Mouse (Mus musculus) limb, embryonic 11.5 days (tissue): ENCODE measurements around the gene Eif1. TPM values are rescaled to one million over a fixed set of nuclear protein-coding genes. Genes with fewer than 3 reads are reported as not detected.

Experiments
- ATAC-seq: fragments of 200-750 bp; cut with Nextera tagmentation; 2 replicates; pipeline ENCODE4 v1.8.0; 2017; ENCODE audit warnings: low read depth; ENCODE audit not compliant: insufficient number of reproducible peaks, low FRiP score, low TSS enrichment
- DNase-seq: peaks from one replicate; pipeline ENCODE4 v3.0.0-alpha.2; 2015; ENCODE audit warnings: low spot score
- H3K27ac ChIP-seq: fragments of 300-500 bp; sonication (generic); replicated peaks from 2 replicates; pipeline ENCODE4 v1.5.1; 2014; ENCODE audit warnings: low read depth, mild to moderate bottlenecking, low read length
- H3K27me3 ChIP-seq: fragments of 300-500 bp; sonication (generic); 2 replicates; pipeline ENCODE4 v1.6.1; 2014; ENCODE audit warnings: mild to moderate bottlenecking, low read length, mixed read lengths; ENCODE audit not compliant: control insufficient read depth, insufficient read depth
- H3K36me3 ChIP-seq: fragments of 300-500 bp; sonication (generic); 2 replicates; pipeline ENCODE4 v1.6.1; 2014; ENCODE audit warnings: mild to moderate bottlenecking, low read length, moderate library complexity, mixed read lengths; ENCODE audit not compliant: control insufficient read depth, insufficient read depth
- H3K4me1 ChIP-seq: fragments of 300-500 bp; sonication (generic); 2 replicates; pipeline ENCODE4 v1.6.1; 2014; ENCODE audit warnings: low read length, mixed read lengths; ENCODE audit not compliant: control insufficient read depth, insufficient read depth
- H3K4me2 ChIP-seq: fragments of 300-500 bp; sonication (generic); 2 replicates; pipeline ENCODE4 v1.6.1; 2014; ENCODE audit warnings: low read depth, mild to moderate bottlenecking, moderate library complexity; ENCODE audit not compliant: severe bottlenecking
- H3K4me3 ChIP-seq: fragments of 300-500 bp; sonication (generic); 2 replicates; pipeline ENCODE4 v1.5.1; 2014; ENCODE audit warnings: low read depth, low read length
- H3K9ac ChIP-seq: fragments of 300-500 bp; sonication (generic); 2 replicates; pipeline ENCODE4 v1.6.1; 2014; ENCODE audit warnings: mild to moderate bottlenecking, low read length
- H3K9me3 ChIP-seq: fragments of 300-500 bp; sonication (generic); 2 replicates; pipeline ENCODE4 v1.6.1; 2016; ENCODE audit warnings: low read length; ENCODE audit not compliant: control insufficient read depth
- WGBS: fragments of 180-500 bp; shearing (Covaris S2); extraction: QIAGEN DNeasy Blood & Tissue Kit; methylation state at CpG from one replicate; pipeline ENCODE4 v1.1.7; 2014; 5-methylcytosine and 5-hydroxymethylcytosine counted together
- polyA plus RNA-seq: library from polyadenylated mRNA; unstranded; fragments of >200 nt; fragmentation: Nextera tagmentation; extraction: Ambion mirVana; gene quantifications from 2 replicates; pipeline ENCODE4 v1.2.1, GENCODE M21; 2014

The Eif1 gene
- polyA plus RNA-seq, 1 experiment from 2014 or later = 1,642 TPM

DNA sequence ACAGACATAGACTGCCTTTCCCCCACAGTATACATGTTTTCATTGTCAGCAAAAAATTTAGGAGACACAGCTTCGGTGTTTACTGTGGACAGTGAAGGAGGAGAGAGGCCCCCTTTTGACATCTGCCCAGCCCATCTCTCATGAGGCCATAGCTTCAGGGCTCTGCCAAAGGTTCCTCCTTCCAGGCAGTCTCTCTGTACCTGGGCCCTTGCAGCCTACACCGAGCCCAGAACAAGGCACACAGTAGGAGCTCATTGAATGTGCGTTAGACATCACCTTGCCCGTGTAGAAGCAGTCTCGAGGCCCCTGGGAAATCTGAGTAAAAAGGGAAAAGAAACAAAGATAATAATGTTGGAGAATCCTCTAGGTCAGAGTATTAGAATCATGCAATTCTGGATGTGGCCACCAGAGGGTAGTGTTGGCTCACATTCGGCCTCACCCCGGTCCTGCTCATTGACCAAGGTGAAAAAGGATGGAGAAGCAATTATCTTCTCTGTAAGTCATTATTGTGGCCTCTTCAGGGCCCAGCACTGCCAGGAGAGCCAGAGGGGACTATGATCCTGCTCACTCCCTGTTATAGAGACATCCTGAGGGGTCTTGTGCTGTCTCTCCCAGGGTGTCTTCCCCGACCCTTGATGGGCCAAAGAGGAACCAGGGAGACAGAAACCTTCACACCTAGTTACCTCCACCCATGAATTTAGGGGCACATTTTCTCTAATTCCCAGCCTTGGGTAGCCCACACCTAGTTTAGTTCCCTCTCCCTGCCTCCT, 42.7 kb downstream of the Eif1 start:
- Histone ChIP-seq H3K36me3 (no peaks in the 10 kb centered on the region), H3K27ac (no peak overlapping the region), H3K9ac (no peak overlapping the region), H3K27me3 (peaks cover 17% of the 10 kb centered on the region), H3K4me1 (no peaks in the 10 kb centered on the region), H3K4me2 (no peak overlapping the region), H3K4me3 (no peak overlapping the region), H3K9me3 (no peaks in the 10 kb centered on the region)
- 16% methylated on average over 8 of the region's 8 CpGs for WGBS
- peak; percentile 58; the same call in 1 of the 2 replicates for ATAC-seq
- peak; percentile 90 for DNase-seq

DNA sequence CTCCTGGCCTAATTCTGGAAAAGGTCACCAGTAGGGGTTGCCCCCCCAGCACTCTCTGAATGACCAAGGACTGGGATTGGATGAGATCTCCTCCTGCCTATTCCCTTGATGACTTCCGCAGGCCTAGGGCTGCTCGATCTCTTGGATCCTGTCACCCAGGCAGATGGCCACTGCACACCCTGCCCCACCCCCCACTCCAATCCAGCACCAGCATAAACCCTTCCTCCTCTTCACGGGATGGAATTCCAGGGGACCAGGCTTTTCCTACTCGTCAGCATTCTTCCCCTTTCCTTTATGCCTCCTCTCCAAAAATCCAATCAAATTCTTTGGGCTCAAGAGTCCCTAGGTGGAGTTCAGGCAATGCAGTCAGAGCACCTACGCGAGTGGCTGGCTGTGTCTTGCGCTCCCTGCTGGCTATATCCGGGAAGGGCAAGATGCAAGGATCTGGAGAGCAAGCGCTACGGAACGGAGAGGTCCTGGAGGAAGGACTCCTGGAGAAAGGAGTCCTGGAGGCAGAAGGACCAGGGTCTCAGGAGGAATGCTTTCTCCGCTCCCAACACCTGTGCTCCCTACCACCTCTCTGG, 43.4 kb downstream of the Eif1 start:
- Histone ChIP-seq H3K4me1 (no peaks in the 10 kb centered on the region), H3K36me3 (no peaks in the 10 kb centered on the region), H3K27ac (no peak overlapping the region), H3K27me3 (peaks cover 15% of the 10 kb centered on the region), H3K4me2 (no peak overlapping the region), H3K4me3 (no peak overlapping the region), H3K9ac (no peak overlapping the region; the same call in 1 of the 2 replicates), H3K9me3 (no peaks in the 10 kb centered on the region)
- peak; percentile 64; the same call in 1 of the 2 replicates for ATAC-seq
- DNase-seq = peak; percentile 83
- WGBS = 25% methylated on average over 12 of the region's 12 CpGs

DNA sequence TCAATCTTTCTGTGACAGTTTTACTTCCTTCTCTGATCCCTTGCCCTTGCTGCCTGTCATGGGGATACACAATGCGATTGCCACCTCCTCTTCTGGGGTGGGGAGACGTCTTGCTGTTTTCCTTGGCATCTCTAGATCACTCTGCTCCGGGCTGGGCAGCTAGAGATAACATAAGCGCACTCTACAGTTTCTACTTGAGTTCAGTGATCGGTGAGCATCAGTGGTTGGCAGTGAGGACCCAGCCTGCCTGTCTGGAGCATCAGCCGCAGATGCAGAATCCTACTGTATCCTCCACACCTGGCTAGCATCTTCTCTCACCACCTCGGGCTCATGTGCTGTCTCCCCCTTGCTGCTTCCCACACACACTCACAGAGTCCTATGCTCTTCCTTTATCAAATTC, 49.5 kb downstream of the Eif1 start:
- DNase-seq = no peak
- no peak overlapping the region for H3K4me2 ChIP-seq

DNA sequence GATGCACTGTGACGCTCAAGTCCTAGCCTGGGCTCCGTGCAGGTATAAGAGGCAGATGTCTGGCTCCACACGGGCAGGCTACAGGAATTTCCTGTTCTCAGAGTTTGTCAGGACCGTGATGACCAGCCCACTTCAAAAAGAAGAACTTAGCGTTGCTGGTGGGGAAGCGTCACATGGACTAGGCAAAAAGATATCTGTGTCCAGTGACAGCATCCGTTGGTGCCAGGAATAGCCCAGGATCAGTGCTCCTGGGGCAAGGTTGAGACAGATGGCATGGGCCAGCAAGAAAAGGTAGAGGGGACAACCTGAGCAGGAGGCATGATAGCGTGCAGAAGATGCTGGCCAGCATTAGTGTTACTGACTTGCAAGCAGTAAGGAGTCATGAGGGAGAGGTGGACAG, 50.1 kb downstream of the Eif1 start:
- 71% methylated on average over 8 of the region's 8 CpGs for WGBS
- no peak for DNase-seq

More for the DNA sequence above, 49.5 kb downstream of the Eif1 start:
- no peaks in the 10 kb centered on the region for H3K9me3 ChIP-seq
- ATAC-seq = no peak
- H3K4me3 ChIP-seq = no peak overlapping the region
- H3K27me3 ChIP-seq = no peaks in the 10 kb centered on the region
- H3K27ac ChIP-seq = no peak overlapping the region
- H3K36me3 ChIP-seq = peaks cover 3% of the 10 kb centered on the region; the same call in 1 of the 2 replicates
- no peaks in the 10 kb centered on the region for H3K4me1 ChIP-seq
- no peak overlapping the region for H3K9ac ChIP-seq
- 62% methylated on average over 7 of the region's 7 CpGs for WGBS

More for the DNA sequence above, 50.1 kb downstream of the Eif1 start:
- Histone ChIP-seq H3K27me3 (no peaks in the 10 kb centered on the region), H3K27ac (no peak overlapping the region), H3K4me1 (no peaks in the 10 kb centered on the region), H3K36me3 (peaks cover 5% of the 10 kb centered on the region; the same call in 1 of the 2 replicates), H3K9me3 (no peaks in the 10 kb centered on the region), H3K4me3 (no peak overlapping the region), H3K4me2 (no peak overlapping the region), H3K9ac (no peak overlapping the region)
- ATAC-seq = no peak

Other genes starting within 250 kb of the Eif1 start
- gene Krt32, start 231.7 kb upstream of the Eif1 start, polyA plus RNA-seq = not detected in 2 replicates
- 0.11 TPM in 1 of 2 replicates, not detected in the other for gene Krt35, start 223.6 kb upstream of the Eif1 start, polyA plus RNA-seq
- gene Krt36, start 214.3 kb upstream of the Eif1 start, polyA plus RNA-seq = 0.08 and 0.11 TPM in 2 replicates
- not detected in 2 replicates for gene Krt13, start 198.3 kb upstream of the Eif1 start, polyA plus RNA-seq
- gene Krt15, start 184.0 kb upstream of the Eif1 start, polyA plus RNA-seq = 3.4 and 6.7 TPM in 2 replicates
- 6.4 and 8.0 TPM in 2 replicates for gene Krt19, start 171.2 kb upstream of the Eif1 start, polyA plus RNA-seq
- 0.07 and 0.09 TPM in 2 replicates for gene Krt9, start 126.6 kb upstream of the Eif1 start, polyA plus RNA-seq
- gene Krt14, start 112.3 kb upstream of the Eif1 start, polyA plus RNA-seq = 47.5 and 49.6 TPM in 2 replicates
- not detected in 2 replicates for gene Krt16, start 71.0 kb upstream of the Eif1 start, polyA plus RNA-seq
- gene Krt17, start 58.9 kb upstream of the Eif1 start, polyA plus RNA-seq = 11.2 and 11.6 TPM in 2 replicates
- 0.09 and 0.26 TPM in 2 replicates for gene Krt42, start 50.0 kb upstream of the Eif1 start, polyA plus RNA-seq
- not detected in 2 replicates for gene Gast, start 14.5 kb downstream of the Eif1 start, polyA plus RNA-seq
- gene Hap1, start 36.2 kb downstream of the Eif1 start, polyA plus RNA-seq = 0.38 and 0.39 TPM in 2 replicates
- gene Jup, start 77.9 kb downstream of the Eif1 start, polyA plus RNA-seq = 29.8 and 32.3 TPM in 2 replicates
- gene P3h4, start 95.0 kb downstream of the Eif1 start, polyA plus RNA-seq = 36.7 and 40.2 TPM in 2 replicates
- gene Fkbp10, start 95.8 kb downstream of the Eif1 start, polyA plus RNA-seq = 81.3 and 85.4 TPM in 2 replicates
- 157 and 160 TPM in 2 replicates for gene Nt5c3b, start 121.9 kb downstream of the Eif1 start, polyA plus RNA-seq
- 0.93 and 1.0 TPM in 2 replicates for gene Klhl10, start 122.0 kb downstream of the Eif1 start, polyA plus RNA-seq
- gene Klhl11, start 152.9 kb downstream of the Eif1 start, polyA plus RNA-seq = 13.8 and 15.7 TPM in 2 replicates
- 182 and 195 TPM in 2 replicates for gene Acly, start 208.1 kb downstream of the Eif1 start, polyA plus RNA-seq
- 0.62 and 1.1 TPM in 2 replicates for gene Ttc25, start 225.7 kb downstream of the Eif1 start, polyA plus RNA-seq